Mouse (Mus musculus) myocyte (in vitro differentiated cells): Measurements from ENCODE around the gene Hdhd5.

ENCODE experiments used
- CEBPB ChIP-seq: IDR thresholded peaks from 2 replicates; pipeline ENCODE4 v1.6.1; 2011; ENCODE audit warnings: mild to moderate bottlenecking, moderate library complexity; ENCODE audit not compliant: poor library complexity, insufficient read depth, severe bottlenecking
- E2F4 ChIP-seq: IDR thresholded peaks from one replicate; pipeline ENCODE4 v1.6.1; 2011; ENCODE audit warnings: mild to moderate bottlenecking, control low read depth, moderate library complexity; ENCODE audit not compliant: insufficient read depth
- MAX ChIP-seq: IDR thresholded peaks from one replicate; pipeline ENCODE4 v1.6.1; 2011; ENCODE audit warnings: low read depth, mild to moderate bottlenecking, control low read depth
- MYOD1 ChIP-seq, 3 experiments: IDR thresholded peaks; one replicate each; pipeline ENCODE4 v1.6.1; 2011; ENCODE audit warnings: control low read depth in 2 of 3, low read depth in 2 of 3, mild to moderate bottlenecking in 2 of 3, moderate library complexity in 1 of 3; ENCODE audit not compliant: insufficient read length in 2 of 3, control insufficient read depth in 1 of 3
- POLR2A ChIP-seq: IDR thresholded peaks from one replicate; pipeline ENCODE4 v1.6.1; 2011; ENCODE audit warnings: low read depth, mild to moderate bottlenecking, control low read depth, moderate library complexity; ENCODE audit not compliant: insufficient read length
- POLR2AphosphoS2 ChIP-seq: IDR thresholded peaks from one replicate; pipeline ENCODE4 v1.6.1; 2011; ENCODE audit warnings: low read depth, control low read depth; ENCODE audit not compliant: insufficient read length
- REST ChIP-seq: IDR thresholded peaks from one replicate; pipeline ENCODE4 v1.6.1; 2011; ENCODE audit warnings: mild to moderate bottlenecking, control low read depth, moderate library complexity; ENCODE audit not compliant: insufficient read depth, insufficient read length
- TCF12 ChIP-seq: IDR thresholded peaks from one replicate; pipeline ENCODE4 v1.6.1; 2011; ENCODE audit warnings: mild to moderate bottlenecking, control low read depth; ENCODE audit not compliant: poor library complexity, insufficient read depth, severe bottlenecking
- TCF3 ChIP-seq: IDR thresholded peaks from one replicate; pipeline ENCODE4 v1.6.1; 2011; ENCODE audit warnings: low read depth, control low read depth; ENCODE audit not compliant: insufficient read length
- USF1 ChIP-seq: IDR thresholded peaks from one replicate; pipeline ENCODE4 v1.6.1; 2011; ENCODE audit warnings: low read depth, mild to moderate bottlenecking, control low read depth, moderate library complexity

- TF ChIP-seq TCF3 (no peak), USF1 (no peak), MAX (no peak), POLR2A (no peak), POLR2AphosphoS2 (no peak), E2F4 (no peak), REST (no peak), TCF12 (no peak), CEBPB (no peak), MYOD1 (IDR thresholded peaks at IDR 0.05; ENCODE audit: control insufficient read depth in 1 of 3, insufficient read length in 2 of 3, low read depth in 2 of 3) (no peak)
These were observed 41.3 kb upstream of the Hdhd5 start for GRCm38 (mm10) chr6:120572372-120572771.
